Mouse (Mus musculus): ENCODE data around the gene Lrmda. TPM values are rescaled to one million over a fixed set of nuclear protein-coding genes. Genes with fewer than 3 reads are reported as not detected.

Gene Lrmda
- total and polyA plus RNA-seq, 3 experiments, result 5.1 to 5.9 TPM; not detected in 1

GRCm38 (mm10) chr14:22185452-22185851, 165.9 kb downstream of the Lrmda start:
- TF ChIP-seq CTCF (IDR thresholded peaks at IDR 0.05 in 2 of 3, conservative IDR thresholded peaks at IDR 0.05 in 1 of 3; ENCODE audit: control insufficient read depth in 1 of 3, insufficient read depth in 1 of 3, low read depth in 2 of 3, low read length in 3 of 3, poor library complexity in 1 of 3, severe bottlenecking in 1 of 3) (no peak), ZC3H11A (IDR thresholded peaks at IDR 0.05; ENCODE audit: low read depth, low read length) (no peak), USF2 (IDR thresholded peaks at IDR 0.05; ENCODE audit: borderline replicate concordance in 1 of 2, insufficient read depth in 1 of 2, low read depth in 1 of 2, low read length in 2 of 2) (no peak), RCOR1 (IDR thresholded peaks at IDR 0.05; ENCODE audit: low read depth, low read length) (0 out of 2 replicates have a peak, but pooled peaks have one; percentile 22), MYC (IDR thresholded peaks at IDR 0.05; ENCODE audit: low read depth, low read length) (no peak), MXI1 (IDR thresholded peaks at IDR 0.05; ENCODE audit: low read depth, low read length) (peak; percentile 73), RAD21 (IDR thresholded peaks at IDR 0.05; ENCODE audit: low read depth, low read length) (no peak), ETS1 (IDR thresholded peaks at IDR 0.05; ENCODE audit: low read depth, low read length) (0 out of 2 replicates have a peak, but pooled peaks have one; percentile 44), MYB (IDR thresholded peaks at IDR 0.05; ENCODE audit: low read depth, low read length) (no peak), GATA1 (IDR thresholded peaks at IDR 0.05; ENCODE audit: low read depth, low read length) (no peak), ELF1 (IDR thresholded peaks at IDR 0.05; ENCODE audit: low read depth, low read length) (no peak), SIN3A (IDR thresholded peaks at IDR 0.05; ENCODE audit: low read length) (peak; percentile 27; the same call in 1 of the 2 replicates), BHLHE40 (IDR thresholded peaks at IDR 0.05; ENCODE audit: borderline replicate concordance, low read depth, low read length) (no peak), EP300 (IDR thresholded peaks at IDR 0.05; ENCODE audit: low read depth in 1 of 2, low read length in 2 of 2) (peak; percentile 32 to 37; a peak in 3 of 4 replicates), MAZ (IDR thresholded peaks at IDR 0.05; ENCODE audit: low read depth, low read length) (no peak), E2F4 (IDR thresholded peaks at IDR 0.05; ENCODE audit: borderline replicate concordance, low read depth, low read length) (no peak), TCF12 (IDR thresholded peaks at IDR 0.05; ENCODE audit: low read depth, low read length) (no peak), TBP (IDR thresholded peaks at IDR 0.05; ENCODE audit: low read depth, low read length) (no peak), NRF1 (IDR thresholded peaks at IDR 0.05; ENCODE audit: insufficient read depth, low read depth, low read length, poor library complexity, severe bottlenecking) (no peak), USF1 (IDR thresholded peaks at IDR 0.05; ENCODE audit: low read depth, low read length) (no peak), POLR2A (IDR thresholded peaks at IDR 0.05; ENCODE audit: control insufficient read depth in 1 of 2, insufficient read depth in 1 of 2, low read depth in 1 of 2, low read length in 2 of 2, poor library complexity in 1 of 2) (no peak), NELFE (IDR thresholded peaks at IDR 0.05; ENCODE audit: low read depth, low read length) (no peak), JUND (IDR thresholded peaks at IDR 0.05; ENCODE audit: low read depth, low read length) (no peak)
- peak; percentile 53 for DNase-seq (ENCODE audit: low read depth, low spot score)

More at GRCm38 (mm10) chr14:22185452-22185851, 165.9 kb downstream of the Lrmda start:
- peaks cover 0 to 28% of the 10 kb centered on the region in 2 experiments; a peak in 2 of 4 replicates for H3K36me3 ChIP-seq (ENCODE audit: control insufficient read depth in 1 of 2, insufficient read depth in 2 of 2, low read length in 2 of 2)
- H3K27me3 ChIP-seq (ENCODE audit: control insufficient read depth in 1 of 2, insufficient read depth in 2 of 2, low read length in 2 of 2), result no peaks in the 10 kb centered on the region
- no peaks in the 10 kb centered on the region for H3K79me2 ChIP-seq (ENCODE audit: control insufficient read depth, insufficient read depth, low read length, poor library complexity)
- H3K9ac ChIP-seq (ENCODE audit: control insufficient read depth, low read depth, low read length, poor library complexity, severe bottlenecking), result no peak overlapping the region
- no peak overlapping the region for H3K4me3 ChIP-seq (ENCODE audit: control insufficient read depth in 1 of 2, insufficient read depth in 1 of 2, low read depth in 2 of 2, low read length in 2 of 2)
- H3K9me3 ChIP-seq (replicated peaks; ENCODE audit: insufficient read depth, low read length), result no peaks in the 10 kb centered on the region
- peaks cover 10 to 23% of the 10 kb centered on the region in 2 experiments for H3K4me1 ChIP-seq (ENCODE audit: control insufficient read depth in 1 of 2, insufficient read depth in 2 of 2, low read length in 2 of 2)
- peak overlapping the region; percentile 71 for H3K27ac ChIP-seq (ENCODE audit: control insufficient read depth, low read depth, low read length)
